Mouse (Mus musculus) C2C12 (cell line): ENCODE data around the gene C1ql2.

ENCODE experiments used
- CEBPB ChIP-seq: IDR thresholded peaks from one replicate; pipeline ENCODE4 v1.6.1; 2011; ENCODE audit warnings: low read depth, mild to moderate bottlenecking, control low read depth, moderate library complexity
- CTCF ChIP-seq: IDR thresholded peaks from one replicate; pipeline ENCODE4 v1.5.1; 2011; ENCODE audit not compliant: control insufficient read depth, insufficient read depth, insufficient read length
- MYOD1 ChIP-seq: IDR thresholded peaks from one replicate; pipeline ENCODE4 v1.6.1; 2011; ENCODE audit warnings: low read depth; ENCODE audit not compliant: control insufficient read depth, insufficient read length
- USF1 ChIP-seq: IDR thresholded peaks from one replicate; pipeline ENCODE4 v1.6.1; 2011; ENCODE audit warnings: low read depth, mild to moderate bottlenecking, control low read depth, moderate library complexity

DNA sequence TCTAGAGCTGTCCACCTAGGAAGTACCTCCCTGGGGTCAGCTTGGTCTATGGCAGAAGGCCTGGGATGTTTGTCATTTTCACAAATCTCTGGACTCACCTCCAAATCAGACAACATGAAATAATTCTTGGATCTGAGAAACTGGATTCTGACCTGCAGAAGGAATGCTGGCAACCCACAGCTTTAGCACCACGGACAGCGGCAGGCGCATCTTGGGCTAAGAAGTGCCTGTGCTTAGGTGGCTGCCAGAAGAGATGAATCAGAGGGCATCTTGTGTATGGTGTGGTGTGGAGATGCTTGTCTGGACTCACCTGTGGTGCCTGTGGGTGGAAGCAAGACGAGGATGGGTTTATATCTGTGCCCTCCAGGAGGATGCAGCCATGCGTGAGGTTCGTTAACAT, 8.5 kb upstream of the C1ql2 start:
- no peak for TF ChIP-seq CTCF
- TF ChIP-seq USF1, result no peak
- TF ChIP-seq CEBPB, result no peak
- no peak for TF ChIP-seq MYOD1
